Mouse (Mus musculus): ENCODE results near the gene Bcas3.

DNA sequence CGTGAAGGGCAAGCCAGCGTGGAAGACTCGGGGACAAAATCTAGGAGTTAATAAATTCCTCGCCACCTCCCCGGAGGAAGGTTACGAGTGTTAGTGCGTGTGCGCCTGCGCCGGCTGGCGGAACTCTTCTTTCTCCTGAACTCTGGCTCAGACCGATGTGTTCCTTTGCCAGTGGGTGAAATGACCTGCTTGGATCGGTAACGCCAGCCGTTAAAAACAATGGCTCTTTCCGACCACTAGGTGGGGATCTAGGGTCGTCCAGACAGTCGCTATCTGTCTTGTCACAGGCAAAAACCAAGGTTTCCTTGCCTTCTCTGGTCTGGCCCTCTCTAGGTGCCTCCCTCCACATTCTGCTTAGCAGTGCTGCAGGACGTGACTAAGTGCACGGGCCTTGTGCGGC, 496.1 kb downstream of the Bcas3 start:
- peak; percentile 43; the same call in 1 of the 2 replicates for TF ChIP-seq CTCF (IDR thresholded peaks at IDR 0.05; ENCODE audit: borderline replicate concordance, insufficient read depth, low read length)
- TF ChIP-seq POLR2A (IDR thresholded peaks at IDR 0.05; ENCODE audit: low read depth, low read length): no peak
